Mouse (Mus musculus) cortical plate, adult 2 months (tissue): ENCODE measurements around the gene Zfp94. TPM values are rescaled to one million over a fixed set of nuclear protein-coding genes. Genes with fewer than 3 reads are reported as not detected.

Experiments
- H3K27ac ChIP-seq: fragments of 200-500 bp; 2 replicates; pipeline ENCODE4 v1.5.1; 2012; ENCODE audit warnings: low read length, control low read depth, inconsistent platforms; ENCODE audit not compliant: insufficient read depth
- H3K4me1 ChIP-seq: fragments of 200-500 bp; 2 replicates; pipeline ENCODE4 v1.6.1; 2011; ENCODE audit warnings: low read length; ENCODE audit not compliant: control insufficient read depth, insufficient read depth
- H3K4me3 ChIP-seq: fragments of 200-500 bp; 2 replicates; pipeline ENCODE4 v1.5.1; 2011; ENCODE audit warnings: mild to moderate bottlenecking, low read length, control low read depth; ENCODE audit not compliant: insufficient read depth
- CTCF ChIP-seq: fragments of 200-500 bp; IDR thresholded peaks from 2 replicates; pipeline ENCODE4 v1.5.1; 2011; ENCODE audit warnings: mild to moderate bottlenecking, control low read depth, low read length; ENCODE audit not compliant: insufficient read depth; ENCODE audit errors: extremely low read depth
- POLR2A ChIP-seq: fragments of 200-500 bp; IDR thresholded peaks from 2 replicates; pipeline ENCODE4 v1.6.1; 2011; ENCODE audit warnings: mild to moderate bottlenecking, low read length, control low read depth; ENCODE audit not compliant: insufficient read depth; ENCODE audit errors: extremely low read depth
- polyA plus RNA-seq: library from polyadenylated mRNA; depleted of rRNA; stranded (reverse); fragments of >200 nt; gene quantifications from 2 replicates; pipeline ENCODE4 v1.2.3, GENCODE M21; 2012

The Zfp94 gene
- polyA plus RNA-seq, 1 experiment: 20.2 TPM

- TF ChIP-seq CTCF: no peak
- TF ChIP-seq POLR2A: no peak
- 0 out of 2 replicates have a peak, but pooled peaks cover 1% of the 10 kb centered on the region for H3K4me1 ChIP-seq
- 0 out of 2 replicates have a peak overlapping the region, but pooled peaks have one; percentile 49 for H3K27ac ChIP-seq
- 0 out of 2 replicates have a peak overlapping the region, but pooled peaks have one; percentile 6 for H3K4me3 ChIP-seq
Observed at GRCm38 (mm10) chr7:24325197-24325596, 8.7 kb upstream of the Zfp94 start.

GRCm38 (mm10) chr7:24322593-24322992 is 6.1 kb upstream of the Zfp94 start:
- TF ChIP-seq CTCF: no peak
- no peak for TF ChIP-seq POLR2A
- Histone ChIP-seq H3K4me1 (0 out of 2 replicates have a peak, but pooled peaks cover 1% of the 10 kb centered on the region), H3K27ac (no peak overlapping the region), H3K4me3 (no peak overlapping the region)

- H3K4me1 ChIP-seq: peaks cover 4% of the 10 kb centered on the region
- TF ChIP-seq POLR2A (no peak), CTCF (no peak)
- no peak overlapping the region for H3K4me3 ChIP-seq
- no peak overlapping the region for H3K27ac ChIP-seq
Observed at GRCm38 (mm10) chr7:24318942-24319341, 2.5 kb upstream of the Zfp94 start.

GRCm38 (mm10) chr7:24315726-24316566 is 520 bp downstream of the Zfp94 start:
- Histone ChIP-seq H3K4me3 (peak overlapping the region; percentile 91), H3K4me1 (peaks cover 4% of the 10 kb centered on the region), H3K27ac (no peak overlapping the region)
- TF ChIP-seq POLR2A (no peak), CTCF (no peak)

GRCm38 (mm10) chr7:24300771-24301282 is 15.6 kb downstream of the Zfp94 start, which contains the start of gene Zfp61:
Gene Zfp61 (minus strand): TSS chr7:24301232.
- H3K4me1 ChIP-seq: no peaks in the 10 kb centered on the region
- H3K4me3 ChIP-seq: 0 out of 2 replicates have a peak within 1 kb of the TSS, but pooled peaks have one; percentile 87
- H3K27ac ChIP-seq: no peak within 1 kb of the TSS
- no peak for TF ChIP-seq CTCF
- 0 out of 2 replicates have a peak, but pooled peaks have one; percentile 44 for TF ChIP-seq POLR2A

GRCm38 (mm10) chr7:24299823-24300481 is 16.5 kb downstream of the Zfp94 start:
- no peak overlapping the region for H3K27ac ChIP-seq
- H3K4me3 ChIP-seq: peak overlapping the region; percentile 87
- H3K4me1 ChIP-seq: no peaks in the 10 kb centered on the region
- no peak for TF ChIP-seq CTCF
- no peak for TF ChIP-seq POLR2A

- H3K4me3 ChIP-seq: peak overlapping the region; percentile 87
- H3K27ac ChIP-seq: no peak overlapping the region
- TF ChIP-seq POLR2A (peak; percentile 79), CTCF (no peak)
- no peaks in the 10 kb centered on the region for H3K4me1 ChIP-seq
Observed at GRCm38 (mm10) chr7:24298973-24299708, 17.3 kb downstream of the Zfp94 start.

GRCm38 (mm10) chr7:24298635-24298972 is 17.9 kb downstream of the Zfp94 start:
- H3K27ac ChIP-seq: no peak overlapping the region
- no peak for TF ChIP-seq CTCF
- TF ChIP-seq POLR2A: no peak

More at GRCm38 (mm10) chr7:24298635-24298972, 17.9 kb downstream of the Zfp94 start:
- Histone ChIP-seq H3K4me3 (peak overlapping the region; percentile 87), H3K4me1 (no peaks in the 10 kb centered on the region)
